Mouse (Mus musculus) adrenal gland, postnatal 4 days (tissue): ENCODE results near the gene Uba1y. TPM values are rescaled to one million over a fixed set of nuclear protein-coding genes. Genes with fewer than 3 reads are reported as not detected.
"Not testable (repeated sequence)": the region's sequence is repeated elsewhere in the genome, so short reads cannot be mapped to it uniquely, and the experiment has no call there.

Source experiments
- DNase-seq, 2 experiments: peaks; one replicate each; pipeline ENCODE4 v3.0.0; 2021 to 2022; ENCODE audit warnings: low spot score in 2 of 2, mixed read lengths in 2 of 2
- long read RNA-seq, 2 experiments: library from polyadenylated mRNA; stranded (forward); transcript quantifications; one replicate each; pipeline ENCODE4 v2.0.0; 2021
- total RNA-seq, 2 experiments: library from RNA; stranded (reverse); gene quantifications; 2 replicates each; pipeline ENCODE4 v1.2.3; 2021

Uba1y gene
- total RNA-seq = not detected
- long read RNA-seq, experiment 1 = 0 reads
- long read RNA-seq, experiment 2 = 0 reads

- no peak for DNase-seq
Measured at GRCm38 (mm10) chrY:818396-818795, at the start of gene Uba1y. Gene Uba1y (plus strand): TSS chrY:818649.

GRCm38 (mm10) chrY:797309-797708, 21.1 kb upstream of the Uba1y start, which contains the start of gene Zfy1:
Gene Zfy1 (minus strand): TSS chrY:797409.
- not testable (repeated sequence) for DNase-seq

- DNase-seq = peak in 1 of 2 experiments; percentile 16
Measured at GRCm38 (mm10) chrY:808991-809661, 9.3 kb upstream of the Uba1y start.

- no peak for DNase-seq
Measured at GRCm38 (mm10) chrY:872404-872803, 54.0 kb downstream of the Uba1y start.

GRCm38 (mm10) chrY:872855-873549, 54.6 kb downstream of the Uba1y start:
- DNase-seq = no peak

Other genes with a start within 250 kb of the Uba1y start
- not detected for gene Zfy1, start 21.2 kb upstream of the Uba1y start, total RNA-seq
- 10 to 100 TPM in 1 of 2 experiments, not detected in 1; 27.5 TPM for gene Kdm5d, start 79.1 kb downstream of the Uba1y start, total RNA-seq
- gene Eif2s3y, start 191.9 kb downstream of the Uba1y start, total RNA-seq = 100 to 1,000 TPM in 1 of 2 experiments, not detected in 1; 109 TPM